Mouse (Mus musculus): Measurements from ENCODE around the gene Lamtor3.

DNA sequence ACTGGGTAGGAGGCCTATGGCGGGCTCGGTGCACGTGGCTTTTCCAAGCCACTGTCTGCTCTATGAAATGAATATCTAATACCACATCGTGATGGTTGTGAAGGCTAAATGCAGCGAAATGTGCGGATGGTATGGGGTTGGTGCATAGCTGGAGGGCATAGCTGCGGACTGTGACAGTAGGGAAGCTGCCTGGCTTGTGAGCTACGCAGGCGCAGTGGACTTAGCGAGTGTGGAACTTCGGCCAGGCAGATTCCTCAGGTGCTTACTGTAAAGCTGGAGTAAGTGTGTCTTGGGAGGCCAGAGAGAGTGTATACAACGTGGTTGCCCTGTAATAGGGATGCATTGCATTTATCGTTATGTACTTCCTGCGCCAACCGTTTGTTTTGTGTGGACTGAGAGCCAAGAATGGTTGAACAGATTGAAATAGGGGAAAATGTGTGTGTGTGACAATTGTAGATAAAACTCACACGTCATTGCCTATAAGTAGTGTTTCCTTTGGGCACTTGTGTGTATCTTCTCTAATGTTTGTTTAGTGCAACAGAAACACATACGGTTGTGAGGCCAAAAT, 57.6 kb downstream of the Lamtor3 start:
- TF ChIP-seq CTCF (conservative IDR thresholded peaks at IDR 0.05; ENCODE audit: low read length) (no peak), POU5F1 (IDR thresholded peaks at IDR 0.05; ENCODE audit: borderline replicate concordance, low read length) (no peak)
